Mouse (Mus musculus) liver, adult 2 months (tissue): Measurements from ENCODE around the gene Umps. TPM values are rescaled to one million over a fixed set of nuclear protein-coding genes. Genes with fewer than 3 reads are reported as not detected.

Experiments used
- DNase-seq: peaks from one replicate; pipeline ENCODE4 v3.0.0-alpha.2; 2011; ENCODE audit warnings: low read depth, low spot score; ENCODE audit errors: extremely low read depth
- H3K27ac ChIP-seq: fragments of 200-500 bp; replicated peaks from 2 replicates; pipeline ENCODE4 v1.5.1; 2012; ENCODE audit warnings: low read depth, mild to moderate bottlenecking, control low read depth, inconsistent platforms, low read length; ENCODE audit not compliant: insufficient read depth
- H3K27me3 ChIP-seq: fragments of 200-500 bp; 2 replicates; pipeline ENCODE4 v1.6.1; 2012; ENCODE audit warnings: mild to moderate bottlenecking, moderate library complexity, low read length, inconsistent platforms; ENCODE audit not compliant: control insufficient read depth, insufficient read depth
- H3K36me3 ChIP-seq: fragments of 200-500 bp; 2 replicates; pipeline ENCODE4 v1.6.1; 2012; ENCODE audit warnings: low read length, inconsistent platforms; ENCODE audit not compliant: control insufficient read depth, insufficient read depth
- H3K4me1 ChIP-seq: fragments of 200-500 bp; 2 replicates; pipeline ENCODE4 v1.6.1; 2011; ENCODE audit warnings: low read length; ENCODE audit not compliant: control insufficient read depth, insufficient read depth
- H3K4me3 ChIP-seq: fragments of 200-500 bp; 2 replicates; pipeline ENCODE4 v1.5.1; 2011; ENCODE audit warnings: low read depth, mild to moderate bottlenecking, control low read depth, low read length, moderate library complexity; ENCODE audit not compliant: insufficient read depth
- H3K79me2 ChIP-seq: fragments of 200-500 bp; 2 replicates; pipeline ENCODE4 v1.6.1; 2012; ENCODE audit warnings: inconsistent platforms, mild to moderate bottlenecking, low read length, moderate library complexity; ENCODE audit not compliant: control insufficient read depth, insufficient read depth
- H3K9ac ChIP-seq: fragments of 200-500 bp; 2 replicates; pipeline ENCODE4 v1.6.1; 2012; ENCODE audit warnings: low read depth, mild to moderate bottlenecking, control low read depth, inconsistent platforms, low read length
- CTCF ChIP-seq: fragments of 200-500 bp; IDR thresholded peaks from 2 replicates; pipeline ENCODE4 v1.5.1; 2011; ENCODE audit warnings: low read depth, low read length, control low read depth
- POLR2A ChIP-seq: fragments of 200-500 bp; IDR thresholded peaks from 2 replicates; pipeline ENCODE4 v1.6.1; 2011; ENCODE audit warnings: low read length, control low read depth; ENCODE audit not compliant: insufficient read depth; ENCODE audit errors: extremely low read depth
- WGBS: fragments of 180-500 bp; shearing (Covaris S2); methylation state at CpG from one replicate; pipeline ENCODE4 v1.1.7; 2018; 5-methylcytosine and 5-hydroxymethylcytosine counted together
- polyA plus RNA-seq: library from polyadenylated mRNA; depleted of rRNA; stranded (reverse); fragments of >200 nt; gene quantifications from 2 replicates; pipeline ENCODE4 v1.2.3, GENCODE M21; 2012
- total RNA-seq: library from RNA; depleted of rRNA; stranded (reverse); fragments of >200 nt; gene quantifications from 2 replicates; pipeline ENCODE4 v1.2.3, GENCODE M21; 2014

Gene Umps
- total and polyA plus RNA-seq, 2 experiments = 12.9 to 26.5 TPM

DNA sequence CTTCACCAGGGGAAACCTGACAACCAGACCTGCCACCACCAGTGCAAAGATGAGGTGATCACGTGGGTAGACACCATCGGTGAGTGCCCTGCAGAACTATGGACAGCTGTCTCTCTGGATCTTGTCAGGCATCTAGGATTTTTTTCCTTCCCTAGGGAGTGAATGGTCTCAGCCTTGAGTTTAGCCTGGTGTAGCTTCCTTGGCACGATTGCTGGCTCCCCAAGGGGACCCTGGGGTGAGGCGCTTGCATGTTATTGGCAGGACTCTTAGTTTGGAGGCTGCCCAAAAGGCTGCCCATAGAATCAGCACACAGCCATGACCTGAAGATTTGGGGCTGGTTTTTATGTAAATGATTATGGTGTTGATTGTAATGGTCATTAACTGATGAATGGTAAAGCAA, 22.7 kb downstream of the Umps start:
- 81% methylated on average over 4 of the region's 4 CpGs for WGBS
- no peak for TF ChIP-seq POLR2A
- no peak for TF ChIP-seq CTCF
- no peaks in the 10 kb centered on the region for H3K36me3 ChIP-seq
- H3K4me3 ChIP-seq = no peak overlapping the region
- no peaks in the 10 kb centered on the region for H3K27me3 ChIP-seq
- H3K9ac ChIP-seq = no peak overlapping the region
- H3K4me1 ChIP-seq = peaks cover 28% of the 10 kb centered on the region
- DNase-seq = no peak
- H3K79me2 ChIP-seq = no peaks in the 10 kb centered on the region
- no peak overlapping the region for H3K27ac ChIP-seq

DNA sequence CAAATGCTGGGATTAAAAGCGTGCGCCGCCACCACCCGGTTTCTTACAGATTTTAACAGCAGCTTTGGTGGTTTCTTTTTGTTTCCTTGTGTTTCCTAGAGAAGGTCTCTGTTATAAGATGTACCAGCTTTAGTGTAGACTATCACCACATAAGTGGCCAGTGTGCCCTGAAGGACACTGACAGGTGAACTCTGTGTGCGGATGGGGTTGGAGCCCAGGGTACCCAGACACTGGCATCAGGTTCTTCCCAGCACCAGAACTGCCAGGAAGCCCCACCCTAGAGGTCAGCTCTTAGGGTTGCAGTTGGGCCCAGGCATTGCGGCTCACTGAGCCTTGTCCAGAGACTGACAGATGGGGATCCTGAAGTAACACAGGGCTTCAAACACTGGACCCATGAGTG, 23.4 kb downstream of the Umps start:
- Histone ChIP-seq H3K9ac (no peak overlapping the region), H3K27ac (no peak overlapping the region), H3K27me3 (no peaks in the 10 kb centered on the region), H3K79me2 (no peaks in the 10 kb centered on the region), H3K4me1 (peaks cover 22% of the 10 kb centered on the region), H3K4me3 (no peak overlapping the region), H3K36me3 (no peaks in the 10 kb centered on the region)
- TF ChIP-seq POLR2A (no peak), CTCF (no peak)
- no peak for DNase-seq
- WGBS = 97% methylated on average over 6 of the region's 6 CpGs

- H3K9ac ChIP-seq = no peak overlapping the region
- 79% methylated on average over 11 of the region's 11 CpGs for WGBS
- no peak for TF ChIP-seq POLR2A
- no peak for TF ChIP-seq CTCF
- H3K27ac ChIP-seq = no peak overlapping the region
- no peak for DNase-seq
- no peak overlapping the region for H3K4me3 ChIP-seq
- H3K79me2 ChIP-seq = no peaks in the 10 kb centered on the region
- no peaks in the 10 kb centered on the region for H3K36me3 ChIP-seq
- H3K27me3 ChIP-seq = no peaks in the 10 kb centered on the region
- H3K4me1 ChIP-seq = peaks cover 25% of the 10 kb centered on the region
Observed at GRCm38 (mm10) chr16:33942341-33942740, 24.5 kb downstream of the Umps start.

DNA sequence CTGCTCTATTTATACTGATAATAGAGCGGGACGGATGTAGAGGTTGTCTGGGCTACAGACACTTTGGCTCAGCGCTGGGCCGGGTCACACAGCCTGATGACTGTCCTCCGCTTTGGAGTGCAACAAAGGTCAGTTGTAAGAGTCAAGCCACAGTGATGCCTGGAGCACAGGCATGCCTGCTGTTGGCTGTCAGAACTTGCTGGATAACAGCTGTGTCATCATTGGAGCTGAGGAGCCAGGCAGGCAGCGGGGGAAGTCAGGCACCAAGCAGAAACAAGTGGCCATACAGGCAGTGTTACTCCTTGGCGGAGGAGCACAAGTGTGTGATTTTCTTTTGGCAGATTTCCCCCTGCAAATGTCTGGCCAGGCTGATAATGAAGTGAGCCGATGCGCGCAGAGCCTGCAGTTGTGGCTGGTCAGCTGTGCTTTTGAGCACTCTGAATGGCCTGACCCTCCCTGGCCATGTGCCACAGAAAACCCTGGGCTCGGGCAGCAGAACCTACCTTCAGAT, 25.5 kb downstream of the Umps start:
- peak; percentile 51 for DNase-seq
- 57% methylated on average over 11 of the region's 11 CpGs for WGBS
- H3K27me3 ChIP-seq = no peaks in the 10 kb centered on the region

DNA sequence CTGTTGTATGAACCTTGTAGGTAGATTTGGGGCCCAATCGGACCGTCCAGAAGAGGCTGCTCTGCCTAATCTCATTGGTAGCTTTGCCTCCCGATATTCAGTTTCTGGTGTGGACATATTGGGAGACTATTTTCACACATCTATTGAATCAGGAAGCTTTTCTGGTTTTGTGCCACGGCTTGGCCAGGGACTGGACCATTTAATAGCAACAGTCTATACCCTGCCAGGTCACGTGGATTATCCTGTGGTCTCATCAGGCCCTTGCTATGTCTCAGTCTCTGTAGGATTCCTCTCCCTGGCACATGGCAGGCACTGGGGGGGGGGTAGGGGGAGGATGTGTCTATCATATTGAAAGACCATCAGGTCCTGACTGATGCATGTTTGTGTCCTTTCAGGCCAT, 26.7 kb downstream of the Umps start:
- Histone ChIP-seq H3K36me3 (no peaks in the 10 kb centered on the region), H3K9ac (no peak overlapping the region), H3K79me2 (no peaks in the 10 kb centered on the region; the same call in 1 of the 2 replicates), H3K4me1 (peaks cover 12% of the 10 kb centered on the region), H3K27ac (no peak overlapping the region), H3K4me3 (no peak overlapping the region), H3K27me3 (no peaks in the 10 kb centered on the region)
- TF ChIP-seq CTCF (no peak), POLR2A (no peak)
- 92% methylated on average over 5 of the region's 5 CpGs for WGBS
- no peak for DNase-seq

More for the DNA sequence above, 25.5 kb downstream of the Umps start:
- Histone ChIP-seq H3K27ac (no peak overlapping the region), H3K9ac (no peak overlapping the region), H3K36me3 (no peaks in the 10 kb centered on the region), H3K4me1 (peaks cover 15% of the 10 kb centered on the region), H3K79me2 (no peaks in the 10 kb centered on the region), H3K4me3 (no peak overlapping the region)
- TF ChIP-seq CTCF (no peak), POLR2A (no peak)

GRCm38 (mm10) chr16:33939636-33940035, 27.2 kb downstream of the Umps start:
- WGBS = 83% methylated on average over 9 of the region's 9 CpGs

More at GRCm38 (mm10) chr16:33939636-33940035, 27.2 kb downstream of the Umps start:
- TF ChIP-seq CTCF (no peak), POLR2A (no peak)
- Histone ChIP-seq H3K4me1 (peaks cover 12% of the 10 kb centered on the region), H3K79me2 (no peaks in the 10 kb centered on the region; the same call in 1 of the 2 replicates), H3K27me3 (no peaks in the 10 kb centered on the region), H3K4me3 (no peak overlapping the region), H3K27ac (no peak overlapping the region), H3K9ac (no peak overlapping the region), H3K36me3 (no peaks in the 10 kb centered on the region)
- DNase-seq = no peak
